Mouse (Mus musculus) myocyte (in vitro differentiated cells): ENCODE results near the gene Thoc7.

Experiments used
- CEBPB ChIP-seq: IDR thresholded peaks from 2 replicates; pipeline ENCODE4 v1.6.1; 2011; ENCODE audit warnings: mild to moderate bottlenecking, moderate library complexity; ENCODE audit not compliant: poor library complexity, insufficient read depth, severe bottlenecking
- E2F4 ChIP-seq: IDR thresholded peaks from one replicate; pipeline ENCODE4 v1.6.1; 2011; ENCODE audit warnings: mild to moderate bottlenecking, control low read depth, moderate library complexity; ENCODE audit not compliant: insufficient read depth
- MAX ChIP-seq: IDR thresholded peaks from one replicate; pipeline ENCODE4 v1.6.1; 2011; ENCODE audit warnings: low read depth, mild to moderate bottlenecking, control low read depth
- MYOD1 ChIP-seq, 3 experiments: IDR thresholded peaks; one replicate each; pipeline ENCODE4 v1.6.1; 2011; ENCODE audit warnings: control low read depth in 2 of 3, low read depth in 2 of 3, mild to moderate bottlenecking in 2 of 3, moderate library complexity in 1 of 3; ENCODE audit not compliant: insufficient read length in 2 of 3, control insufficient read depth in 1 of 3
- MYOG ChIP-seq, 3 experiments: IDR thresholded peaks; one replicate each; pipeline ENCODE4 v1.6.1; 2011; ENCODE audit warnings: control low read depth in 2 of 3, low read depth in 2 of 3, mild to moderate bottlenecking in 2 of 3; ENCODE audit not compliant: insufficient read length in 2 of 3, control insufficient read depth in 1 of 3, insufficient read depth in 1 of 3
- POLR2A ChIP-seq: IDR thresholded peaks from one replicate; pipeline ENCODE4 v1.6.1; 2011; ENCODE audit warnings: low read depth, mild to moderate bottlenecking, control low read depth, moderate library complexity; ENCODE audit not compliant: insufficient read length
- POLR2AphosphoS2 ChIP-seq: IDR thresholded peaks from one replicate; pipeline ENCODE4 v1.6.1; 2011; ENCODE audit warnings: low read depth, control low read depth; ENCODE audit not compliant: insufficient read length
- REST ChIP-seq: IDR thresholded peaks from one replicate; pipeline ENCODE4 v1.6.1; 2011; ENCODE audit warnings: mild to moderate bottlenecking, control low read depth, moderate library complexity; ENCODE audit not compliant: insufficient read depth, insufficient read length
- SRF ChIP-seq: IDR thresholded peaks from one replicate; pipeline ENCODE4 v1.6.1; 2011; ENCODE audit warnings: low read depth; ENCODE audit not compliant: control insufficient read depth, insufficient read length
- TCF12 ChIP-seq: IDR thresholded peaks from one replicate; pipeline ENCODE4 v1.6.1; 2011; ENCODE audit warnings: mild to moderate bottlenecking, control low read depth; ENCODE audit not compliant: poor library complexity, insufficient read depth, severe bottlenecking
- TCF3 ChIP-seq: IDR thresholded peaks from one replicate; pipeline ENCODE4 v1.6.1; 2011; ENCODE audit warnings: low read depth, control low read depth; ENCODE audit not compliant: insufficient read length
- USF1 ChIP-seq: IDR thresholded peaks from one replicate; pipeline ENCODE4 v1.6.1; 2011; ENCODE audit warnings: low read depth, mild to moderate bottlenecking, control low read depth, moderate library complexity

DNA sequence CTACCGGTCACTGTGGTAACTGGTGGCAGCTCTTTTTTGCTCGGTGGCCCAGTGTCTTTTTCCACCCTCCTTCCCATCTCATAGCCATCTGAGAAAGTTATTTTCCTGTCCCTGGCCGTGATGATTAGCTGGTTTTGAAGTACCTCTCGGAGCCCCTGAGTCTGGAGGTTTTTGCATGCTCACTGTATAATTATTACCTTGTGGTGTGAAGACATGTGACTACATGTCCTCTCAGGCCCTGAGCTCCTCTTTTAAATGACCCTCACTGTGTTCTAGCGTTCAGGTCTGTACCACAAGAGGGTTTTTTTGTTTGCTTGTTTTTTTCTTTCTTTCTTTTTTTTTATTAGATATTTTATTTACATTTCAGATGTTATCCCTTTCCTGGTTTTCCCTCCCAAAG lies 6.8 kb upstream of the Thoc7 start:
- no peak for TF ChIP-seq USF1
- TF ChIP-seq POLR2A = no peak
- TF ChIP-seq MYOD1 (IDR thresholded peaks at IDR 0.05; ENCODE audit: control insufficient read depth in 1 of 3, insufficient read length in 2 of 3, low read depth in 2 of 3) = no peak
- no peak for TF ChIP-seq MAX
- no peak for TF ChIP-seq POLR2AphosphoS2
- TF ChIP-seq TCF12 = no peak
- TF ChIP-seq CEBPB = no peak
- TF ChIP-seq E2F4 = no peak
- no peak for TF ChIP-seq TCF3
- no peak for TF ChIP-seq MYOG (IDR thresholded peaks at IDR 0.05; ENCODE audit: control insufficient read depth in 1 of 3, insufficient read depth in 1 of 3, insufficient read length in 2 of 3, low read depth in 2 of 3)
- no peak for TF ChIP-seq REST
- no peak for TF ChIP-seq SRF
